Mouse (Mus musculus): ENCODE results near the gene Vpreb1. TPM values are rescaled to one million over a fixed set of nuclear protein-coding genes. Genes with fewer than 3 reads are reported as not detected.
"Not testable (repeated sequence)": the region's sequence is repeated elsewhere in the genome, so short reads cannot be mapped to it uniquely, and the experiment has no call there.

The Vpreb1 gene
- polyA plus RNA-seq, 1 experiment from 2014 or later: 2.5 TPM

DNA sequence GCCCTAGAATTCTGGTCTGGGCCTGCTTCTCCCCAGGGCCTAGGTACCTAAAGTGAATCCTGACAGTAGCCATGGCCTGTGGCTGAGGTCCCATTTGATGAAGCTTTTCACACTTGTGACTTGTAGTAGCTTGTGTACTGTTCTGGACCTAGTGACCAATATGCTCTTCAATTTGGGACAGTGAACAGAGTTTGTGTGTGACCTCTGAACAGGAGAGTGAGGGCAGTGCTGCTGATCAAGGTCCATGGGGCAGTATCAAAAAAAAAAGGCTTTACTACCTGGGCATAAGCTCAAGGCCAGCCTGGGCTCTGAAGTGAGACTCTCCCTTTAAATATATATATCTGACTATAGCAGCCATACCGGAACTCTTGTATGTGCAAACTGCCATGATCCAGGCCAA, 17.7 kb upstream of the Vpreb1 start:
- H3K4me2 ChIP-seq (replicated peaks): no peak overlapping the region
- H3K27ac ChIP-seq: no peak overlapping the region
- no peak for ATAC-seq (ENCODE audit: low FRiP score)
- H3K27me3 ChIP-seq: no peaks in the 10 kb centered on the region
- 96% methylated on average over 1 of the region's 1 CpGs for WGBS
- H3K9ac ChIP-seq: no peak overlapping the region
- H3K36me3 ChIP-seq: peaks cover 100% of the 10 kb centered on the region
- no peaks in the 10 kb centered on the region for H3K4me1 ChIP-seq
- H3K4me3 ChIP-seq: no peak overlapping the region
- no peaks in the 10 kb centered on the region for H3K9me3 ChIP-seq (replicated peaks)

DNA sequence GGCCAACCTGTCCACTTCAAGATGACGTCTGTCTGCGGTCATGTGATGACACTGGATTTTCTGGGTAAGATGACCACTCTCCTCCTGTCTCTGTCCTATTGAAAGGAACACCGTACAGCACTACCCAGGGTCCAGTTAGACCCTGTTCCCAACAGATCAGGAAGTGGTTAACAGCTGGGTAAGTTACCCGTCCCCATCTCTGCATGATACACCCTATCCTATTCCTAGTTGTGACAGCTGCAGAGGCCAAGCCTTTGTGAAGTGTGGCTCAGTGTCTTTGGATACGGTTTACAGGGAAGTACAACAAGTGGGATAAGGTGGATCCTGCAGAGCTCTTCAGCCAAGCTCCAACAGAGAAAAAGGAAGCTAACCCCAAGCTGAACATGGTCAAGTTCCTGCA, 8.4 kb upstream of the Vpreb1 start:
- no peaks in the 10 kb centered on the region for H3K4me1 ChIP-seq
- H3K4me3 ChIP-seq: no peak overlapping the region
- ATAC-seq (ENCODE audit: low FRiP score): no peak
- no peak overlapping the region for H3K9ac ChIP-seq
- H3K36me3 ChIP-seq: peaks cover 85% of the 10 kb centered on the region
- 84% methylated on average over 5 of the region's 5 CpGs for WGBS
- H3K9me3 ChIP-seq (replicated peaks): peaks cover 2% of the 10 kb centered on the region; the same call in 1 of the 2 replicates
- H3K4me2 ChIP-seq (replicated peaks): no peak overlapping the region
- no peak overlapping the region for H3K27ac ChIP-seq
- no peaks in the 10 kb centered on the region for H3K27me3 ChIP-seq

DNA sequence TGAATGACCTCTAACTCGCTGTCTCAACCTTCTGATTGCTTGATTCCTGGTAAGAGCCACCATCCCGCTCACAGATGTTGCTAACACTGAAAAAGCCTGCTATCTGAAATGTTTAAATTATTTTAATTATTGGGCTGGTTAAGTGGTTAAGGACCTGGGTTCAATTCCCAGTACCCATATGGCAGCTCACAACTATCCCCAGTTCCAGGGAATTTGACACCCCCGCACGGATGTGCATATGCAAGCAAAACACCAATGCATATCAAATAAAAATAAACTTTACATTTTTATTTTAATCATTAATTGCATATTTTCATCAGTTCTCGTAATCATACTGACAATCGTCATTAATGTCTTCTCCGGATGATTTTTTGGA, 414 bp downstream of the Vpreb1 start:
- H3K4me2 ChIP-seq (replicated peaks): peak overlapping the region; percentile 64
- H3K4me1 ChIP-seq: peaks cover 8% of the 10 kb centered on the region
- peaks cover 3% of the 10 kb centered on the region for H3K36me3 ChIP-seq
- peak overlapping the region; percentile 67 for H3K4me3 ChIP-seq
- no peaks in the 10 kb centered on the region for H3K9me3 ChIP-seq (replicated peaks)
- H3K27ac ChIP-seq: peak overlapping the region; percentile 94
- ATAC-seq (ENCODE audit: low FRiP score): peak; percentile 68
- no peak overlapping the region for H3K9ac ChIP-seq
- no peaks in the 10 kb centered on the region for H3K27me3 ChIP-seq
- WGBS: 34% methylated on average over 7 of the region's 7 CpGs

DNA sequence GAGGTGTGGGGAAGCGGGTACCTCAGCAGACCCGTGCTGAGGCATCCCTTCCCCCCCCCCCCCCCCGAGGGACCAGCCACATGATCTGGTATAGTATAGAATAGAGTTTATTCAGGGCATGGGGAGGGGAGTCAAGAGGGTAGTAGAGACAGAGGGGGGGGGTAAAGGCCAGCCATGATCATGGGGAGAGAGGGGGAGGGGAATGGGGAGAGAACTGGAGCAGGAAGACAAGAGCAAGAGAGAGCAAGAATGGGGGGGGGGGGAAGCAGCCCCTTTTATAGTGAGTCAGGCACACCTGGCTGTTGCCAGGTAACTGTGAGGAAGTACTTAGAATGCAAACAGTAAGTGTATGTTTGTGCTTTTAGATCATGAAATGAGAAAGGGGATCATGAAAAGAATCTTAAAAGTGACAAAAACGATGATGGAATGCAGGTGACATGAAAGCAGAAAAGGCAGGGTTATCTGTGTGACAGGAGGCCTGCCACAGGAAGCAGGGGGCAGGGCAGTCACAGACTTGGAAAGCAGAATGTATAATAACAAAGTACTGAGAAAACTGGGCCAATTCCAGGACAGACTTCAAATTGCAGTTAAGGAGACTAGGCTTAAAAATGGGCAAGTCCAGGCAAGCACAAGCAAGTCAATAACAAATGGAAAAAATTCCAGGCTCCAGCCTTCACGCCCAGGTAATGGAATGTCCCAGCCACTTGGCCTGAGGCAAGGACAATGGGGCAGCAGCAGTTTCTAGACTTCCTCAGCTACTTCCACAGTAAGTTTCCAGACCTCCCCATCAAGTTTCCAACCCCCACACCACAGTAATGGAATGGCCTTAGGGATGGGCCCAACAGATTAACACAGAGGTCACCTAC, 4.7 kb downstream of the Vpreb1 start:
- Histone ChIP-seq H3K9me3 (replicated peaks) (no peaks in the 10 kb centered on the region), H3K36me3 (no peaks in the 10 kb centered on the region), H3K27ac (no peak overlapping the region), H3K4me1 (no peaks in the 10 kb centered on the region), H3K27me3 (no peaks in the 10 kb centered on the region), H3K4me3 (no peak overlapping the region), H3K4me2 (replicated peaks) (no peak overlapping the region), H3K9ac (no peak overlapping the region)
- ATAC-seq (ENCODE audit: low FRiP score): no peak
- WGBS: 70% methylated on average over 4 of the region's 5 CpGs

DNA sequence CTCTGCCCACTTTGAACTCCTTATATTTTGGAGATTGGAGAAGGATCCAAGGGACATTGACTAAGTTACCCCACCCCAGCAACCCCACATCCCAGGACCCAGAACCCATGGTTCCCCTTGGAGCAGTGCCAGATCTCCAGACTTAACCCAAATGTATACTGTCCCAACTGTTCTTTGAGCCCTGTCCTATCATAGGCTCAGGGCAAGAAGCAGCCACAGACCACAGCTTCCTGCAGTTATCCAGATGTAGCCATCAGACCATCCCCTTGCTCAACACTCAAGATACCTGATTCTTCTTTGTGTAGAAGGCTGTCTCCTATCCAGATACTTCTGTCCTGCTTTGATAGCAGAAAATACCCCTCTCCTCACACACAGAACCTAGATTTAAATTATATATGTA, 5.4 kb downstream of the Vpreb1 start:
- no peak overlapping the region for H3K4me2 ChIP-seq (replicated peaks)
- H3K9me3 ChIP-seq (replicated peaks): no peaks in the 10 kb centered on the region
- H3K27ac ChIP-seq: no peak overlapping the region
- no peaks in the 10 kb centered on the region for H3K27me3 ChIP-seq
- H3K9ac ChIP-seq: no peak overlapping the region
- ATAC-seq (ENCODE audit: low FRiP score): no peak
- H3K4me3 ChIP-seq: no peak overlapping the region
- no peaks in the 10 kb centered on the region for H3K36me3 ChIP-seq
- no peaks in the 10 kb centered on the region for H3K4me1 ChIP-seq

DNA sequence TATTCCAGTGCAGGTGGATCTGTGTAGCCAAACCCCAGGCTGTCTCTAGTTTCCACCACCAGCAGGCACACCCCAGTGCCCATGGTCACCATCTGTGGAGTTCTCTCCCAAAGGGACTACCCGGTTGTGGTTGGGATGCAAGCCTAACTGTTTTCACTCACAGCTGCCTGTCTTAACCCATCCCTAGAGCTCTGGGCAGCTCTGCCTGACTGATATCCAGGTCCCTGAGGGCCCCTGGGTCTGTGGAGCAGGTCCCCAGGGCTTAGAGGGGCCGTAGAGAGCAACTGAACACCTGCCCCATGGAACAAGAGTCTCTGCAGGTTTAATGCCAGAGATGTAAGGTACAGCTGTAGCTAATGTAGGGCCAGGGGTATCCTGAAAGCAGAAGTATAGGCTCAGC, 6.7 kb downstream of the Vpreb1 start, which contains the start of gene Igll1:
Gene Igll1 (minus strand): TSS at position 8 of the 400 bp plus-strand sequence.
- H3K36me3 ChIP-seq: no peaks in the 10 kb centered on the region
- no peak within 1 kb of the TSS for H3K4me3 ChIP-seq
- no peak within 1 kb of the TSS for H3K27ac ChIP-seq
- no peak within 1 kb of the TSS for H3K4me2 ChIP-seq (replicated peaks)
- no peaks in the 10 kb centered on the region for H3K9me3 ChIP-seq (replicated peaks)
- no peak within 1 kb of the TSS for H3K9ac ChIP-seq
- ATAC-seq (ENCODE audit: low FRiP score): no peak
- H3K4me1 ChIP-seq: no peaks in the 10 kb centered on the region
- 79% methylated on average over 2 of the region's 2 CpGs for WGBS
- H3K27me3 ChIP-seq: no peaks in the 10 kb centered on the region

DNA sequence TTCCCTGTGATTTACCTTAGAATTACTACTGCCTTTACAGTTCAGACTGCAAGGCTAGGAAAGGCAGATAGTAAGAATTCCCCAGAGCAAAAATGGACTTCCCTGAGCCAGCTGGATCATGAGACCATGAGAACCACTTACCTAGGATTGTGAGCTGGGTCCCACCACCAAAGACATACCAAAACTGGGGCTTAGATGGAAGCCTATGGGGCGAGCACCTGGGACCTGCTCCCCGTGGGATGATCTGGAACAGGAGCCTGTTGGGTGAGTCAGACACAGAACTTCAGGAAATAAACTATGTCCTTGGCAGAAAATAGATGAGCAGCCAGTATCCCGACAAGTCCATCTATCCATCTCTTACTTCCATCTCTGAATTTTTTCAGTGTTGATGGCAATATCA, 8.4 kb downstream of the Vpreb1 start:
- no peak for ATAC-seq (ENCODE audit: low FRiP score)
- Histone ChIP-seq H3K9me3 (replicated peaks) (no peaks in the 10 kb centered on the region), H3K27ac (no peak overlapping the region), H3K9ac (no peak overlapping the region), H3K4me2 (replicated peaks) (no peak overlapping the region), H3K36me3 (no peaks in the 10 kb centered on the region), H3K4me3 (no peak overlapping the region), H3K27me3 (no peaks in the 10 kb centered on the region), H3K4me1 (no peaks in the 10 kb centered on the region)
- WGBS: 80% methylated on average over 3 of the region's 3 CpGs

DNA sequence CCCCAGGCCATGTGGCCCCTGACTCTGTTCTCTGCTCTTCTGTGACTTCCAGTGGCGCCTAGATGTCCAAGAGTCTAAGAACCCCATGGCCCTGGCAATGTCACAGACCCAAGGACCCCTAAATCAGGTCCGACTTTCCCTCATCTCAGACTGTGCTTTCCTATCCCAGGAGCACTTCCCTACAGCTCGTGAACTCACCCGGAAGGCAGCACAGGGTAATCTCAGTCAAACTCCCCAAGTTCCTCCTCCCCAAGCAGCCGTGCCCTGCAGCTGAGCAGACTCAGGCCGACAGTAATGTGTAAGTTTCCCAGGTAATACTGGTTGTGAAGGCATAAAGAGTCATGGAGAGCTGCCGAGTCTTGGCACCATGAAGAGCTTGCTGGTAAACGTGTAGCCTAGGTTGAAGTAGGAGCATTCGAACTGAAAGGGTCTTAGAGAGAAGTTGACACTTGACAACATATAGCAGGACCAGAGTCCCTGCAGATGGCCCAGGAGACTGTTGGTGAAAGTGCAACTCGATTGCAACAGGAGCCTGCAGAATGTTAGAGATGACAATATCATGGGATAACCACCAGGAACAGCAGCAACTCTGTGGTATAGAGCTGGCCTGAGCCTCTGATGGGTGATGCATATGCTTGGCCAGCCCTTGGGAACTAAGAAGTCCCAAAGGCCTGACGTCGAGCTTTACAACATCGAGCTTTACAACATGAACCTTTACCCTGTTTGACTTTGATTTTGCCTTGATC, 13.7 kb downstream of the Vpreb1 start:
- Histone ChIP-seq H3K4me3 (no peak overlapping the region), H3K36me3 (no peaks in the 10 kb centered on the region), H3K4me1 (no peaks in the 10 kb centered on the region), H3K27me3 (no peaks in the 10 kb centered on the region), H3K9ac (no peak overlapping the region), H3K9me3 (replicated peaks) (no peaks in the 10 kb centered on the region), H3K27ac (no peak overlapping the region), H3K4me2 (replicated peaks) (no peak overlapping the region)
- no peak for ATAC-seq (ENCODE audit: low FRiP score)
- WGBS: 76% methylated on average over 13 of the region's 13 CpGs

DNA sequence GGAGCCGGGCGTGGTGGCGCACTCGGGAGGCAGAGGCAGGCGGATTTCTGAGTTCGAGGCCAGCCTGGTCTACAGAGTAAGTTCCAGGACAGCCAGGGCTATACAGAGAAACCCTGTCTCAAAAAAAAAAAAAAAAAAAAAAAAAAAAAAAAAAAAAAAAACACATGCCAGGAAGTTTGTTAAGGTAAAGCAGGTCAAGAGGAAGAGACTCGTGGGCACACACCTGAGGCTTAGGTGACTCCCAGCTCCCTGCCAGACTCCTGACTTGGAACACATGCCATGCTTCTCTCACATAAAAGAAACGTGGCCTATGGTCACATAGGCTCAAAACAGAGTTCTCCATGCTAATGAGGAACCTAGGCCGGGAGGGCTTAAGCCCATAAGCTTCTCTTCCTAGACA, 14.6 kb downstream of the Vpreb1 start:
- WGBS: 83% methylated on average over 9 of the region's 9 CpGs
- not testable (repeated sequence) for H3K27ac ChIP-seq

DNA sequence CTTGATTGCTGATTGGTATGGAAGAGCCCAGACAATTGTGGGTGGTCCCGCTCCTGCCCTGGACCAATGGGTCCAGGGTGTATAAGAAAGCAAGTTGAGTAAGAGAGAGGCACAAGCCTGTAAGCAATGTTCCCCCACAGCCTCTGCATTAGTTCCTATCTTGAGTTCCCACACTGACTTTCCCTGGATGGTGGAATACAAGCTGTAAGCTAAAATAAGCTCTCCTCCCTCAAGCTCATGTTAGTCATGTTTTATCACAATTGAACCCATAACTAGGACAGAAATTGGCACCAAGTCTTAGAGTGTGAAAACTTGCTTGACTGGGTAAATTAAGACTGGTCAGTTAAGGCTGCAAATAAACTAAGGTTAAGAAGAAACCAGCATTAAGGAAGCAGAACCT, 15.1 kb downstream of the Vpreb1 start:
- no peak for ATAC-seq (ENCODE audit: low FRiP score)
- Histone ChIP-seq H3K4me1 (no peaks in the 10 kb centered on the region), H3K36me3 (no peaks in the 10 kb centered on the region), H3K9me3 (replicated peaks) (no peaks in the 10 kb centered on the region), H3K27me3 (no peaks in the 10 kb centered on the region), H3K27ac (no peak overlapping the region), H3K4me3 (no peak overlapping the region), H3K4me2 (replicated peaks) (no peak overlapping the region), H3K9ac (no peak overlapping the region)
- WGBS: 96% methylated on average over 1 of the region's 1 CpGs

More for the DNA sequence above, 14.6 kb downstream of the Vpreb1 start:
- not testable (repeated sequence) for H3K27me3 ChIP-seq; H3K9me3 ChIP-seq (replicated peaks); H3K4me2 ChIP-seq (replicated peaks); H3K4me3 ChIP-seq; H3K36me3 ChIP-seq; H3K4me1 ChIP-seq; ATAC-seq (ENCODE audit: low FRiP score); H3K9ac ChIP-seq

DNA sequence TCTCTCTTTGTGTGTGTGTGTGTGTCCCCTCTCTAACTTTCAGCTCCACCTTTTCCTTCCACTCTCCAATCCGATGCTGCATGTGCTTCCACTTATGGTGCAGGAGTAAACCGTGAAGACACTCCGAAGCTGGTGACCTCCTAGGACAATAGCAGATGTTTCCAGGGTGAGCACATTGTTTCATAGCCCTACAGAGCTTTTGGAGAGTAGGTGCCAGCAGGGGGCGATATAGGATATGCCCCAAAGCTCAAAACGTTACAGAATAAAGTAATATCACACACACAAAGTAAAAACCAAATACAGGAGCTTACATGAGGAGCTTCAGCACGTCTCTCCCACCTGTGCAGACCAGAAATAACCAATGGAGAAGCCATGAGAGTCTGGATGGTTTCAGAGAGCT, 15.8 kb downstream of the Vpreb1 start:
- Histone ChIP-seq H3K9me3 (replicated peaks) (no peaks in the 10 kb centered on the region), H3K9ac (no peak overlapping the region), H3K27me3 (no peaks in the 10 kb centered on the region), H3K27ac (no peak overlapping the region), H3K4me3 (no peak overlapping the region), H3K4me2 (replicated peaks) (no peak overlapping the region), H3K36me3 (no peaks in the 10 kb centered on the region), H3K4me1 (no peaks in the 10 kb centered on the region)
- no peak for ATAC-seq (ENCODE audit: low FRiP score)
- WGBS: 36% methylated on average over 6 of the region's 6 CpGs

DNA sequence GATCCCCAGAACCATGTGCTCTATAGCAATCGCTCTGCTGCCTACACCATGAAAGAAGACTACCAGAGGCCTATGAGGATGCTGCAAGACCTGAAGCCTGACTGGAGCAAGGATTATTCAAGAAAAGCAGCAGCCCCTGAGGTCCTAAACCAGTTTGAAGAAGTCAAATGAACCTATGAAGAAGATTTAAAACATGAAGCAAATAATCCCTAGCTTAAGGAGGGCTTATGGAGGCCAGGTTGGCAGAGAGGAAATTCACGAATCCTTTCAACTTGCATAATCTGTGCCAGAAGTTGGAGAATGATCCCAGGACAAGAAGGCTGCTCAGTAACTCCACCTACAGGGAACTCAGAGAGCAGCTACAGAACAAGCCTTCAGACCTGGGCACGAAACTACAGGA, 18.2 kb downstream of the Vpreb1 start:
- ATAC-seq (ENCODE audit: low FRiP score): no peak

DNA sequence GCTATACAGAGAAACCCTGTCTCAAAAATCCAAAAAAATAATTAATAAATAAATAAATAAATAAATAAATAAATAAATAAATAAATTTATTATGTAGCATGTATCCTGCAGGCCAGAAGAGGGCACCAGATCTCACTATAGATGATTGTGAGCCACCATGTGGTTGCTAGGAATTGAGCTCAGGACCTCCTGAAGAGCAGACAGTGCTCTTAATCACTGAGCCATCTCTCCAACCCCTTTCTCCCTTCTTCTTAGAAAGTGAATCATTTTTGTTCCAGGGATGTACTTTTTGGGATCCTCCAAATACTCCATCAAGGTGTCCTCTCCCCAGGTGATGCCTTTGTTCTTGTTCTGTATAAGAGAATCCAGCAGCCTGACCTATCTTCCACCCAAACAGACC, 21.4 kb downstream of the Vpreb1 start:
- no peaks in the 10 kb centered on the region for H3K36me3 ChIP-seq
- ATAC-seq (ENCODE audit: low FRiP score): no peak
- H3K9me3 ChIP-seq (replicated peaks): no peaks in the 10 kb centered on the region
- no peak overlapping the region for H3K4me2 ChIP-seq (replicated peaks)
- H3K27ac ChIP-seq: no peak overlapping the region
- no peak overlapping the region for H3K9ac ChIP-seq
- H3K4me3 ChIP-seq: no peak overlapping the region
- H3K27me3 ChIP-seq: no peaks in the 10 kb centered on the region
- H3K4me1 ChIP-seq: no peaks in the 10 kb centered on the region

More for the DNA sequence above, 18.2 kb downstream of the Vpreb1 start:
- Histone ChIP-seq H3K9me3 (replicated peaks) (no peaks in the 10 kb centered on the region), H3K36me3 (no peaks in the 10 kb centered on the region), H3K4me3 (no peak overlapping the region), H3K4me1 (no peaks in the 10 kb centered on the region), H3K27me3 (no peaks in the 10 kb centered on the region), H3K9ac (no peak overlapping the region), H3K4me2 (replicated peaks) (no peak overlapping the region), H3K27ac (no peak overlapping the region)
- WGBS: 84% methylated on average over 3 of the region's 3 CpGs

Measured in hindbrain, embryonic 12.5 days (tissue).